Mouse (Mus musculus): ENCODE measurements around the gene Tmem120a. TPM values are rescaled to one million over a fixed set of nuclear protein-coding genes. Genes with fewer than 3 reads are reported as not detected.

Tmem120a gene
- total RNA-seq, 2 experiments from 2014 or later = 9.6 TPM; not detected in 1

DNA sequence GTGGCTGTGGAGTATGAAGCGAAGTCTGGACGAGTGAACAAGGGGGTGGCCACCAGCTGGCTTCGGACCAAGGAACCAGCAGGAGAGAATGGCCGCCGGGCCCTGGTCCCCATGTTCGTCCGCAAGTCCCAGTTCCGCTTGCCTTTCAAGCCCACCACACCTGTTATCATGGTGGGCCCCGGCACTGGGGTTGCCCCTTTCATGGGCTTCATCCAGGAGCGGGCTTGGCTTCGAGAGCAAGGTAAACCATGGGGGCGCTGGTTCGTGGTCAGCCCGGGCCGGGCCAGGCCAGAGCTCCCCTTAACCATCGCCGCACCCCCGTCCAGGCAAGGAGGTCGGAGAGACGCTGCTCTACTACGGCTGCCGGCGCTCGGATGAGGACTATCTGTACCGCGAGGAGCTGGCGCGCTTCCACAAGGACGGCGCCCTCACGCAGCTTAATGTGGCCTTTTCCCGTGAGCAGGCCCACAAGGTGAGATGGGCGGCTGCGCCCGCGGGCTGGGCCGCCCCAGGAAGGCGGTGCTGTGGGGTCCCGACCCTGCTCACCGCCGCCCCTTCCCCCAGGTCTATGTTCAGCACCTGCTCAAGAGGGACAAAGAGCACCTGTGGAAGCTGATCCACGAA, 10.1 kb downstream of the Tmem120a start:
- ATAC-seq (replicated peaks; ENCODE audit: low FRiP score, poor library complexity, severe bottlenecking) = no peak

- ATAC-seq (replicated peaks; ENCODE audit: low FRiP score, poor library complexity, severe bottlenecking) = no peak
These were observed 11.2 kb downstream of the Tmem120a start for GRCm38 (mm10) chr5:135733071-135733470.

- ATAC-seq (replicated peaks; ENCODE audit: low FRiP score, poor library complexity, severe bottlenecking) = no peak
These were observed 12.9 kb downstream of the Tmem120a start for GRCm38 (mm10) chr5:135731322-135731721.

GRCm38 (mm10) chr5:135730916-135731315, 13.3 kb downstream of the Tmem120a start:
- no peak for ATAC-seq (replicated peaks; ENCODE audit: low FRiP score, poor library complexity, severe bottlenecking)

GRCm38 (mm10) chr5:135730278-135730677, 14.0 kb downstream of the Tmem120a start:
- no peak for ATAC-seq (replicated peaks; ENCODE audit: low FRiP score, poor library complexity, severe bottlenecking)

DNA sequence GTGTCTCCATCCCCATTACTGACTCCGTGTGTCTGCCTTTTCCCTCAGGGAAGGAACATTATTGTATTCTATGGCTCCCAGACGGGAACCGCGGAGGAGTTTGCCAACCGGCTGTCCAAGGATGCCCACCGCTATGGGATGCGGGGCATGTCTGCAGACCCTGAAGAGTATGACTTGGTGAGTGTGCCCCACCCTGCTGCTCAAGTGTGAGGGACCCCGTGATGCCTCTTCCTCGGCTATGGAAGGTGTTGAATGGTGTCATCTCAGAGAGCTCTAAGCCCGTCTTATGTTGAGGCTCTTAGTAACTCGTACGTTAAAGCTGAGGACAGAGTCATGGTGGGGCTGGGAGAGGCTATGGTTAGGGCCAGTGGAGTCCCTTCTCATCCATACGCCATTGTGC, 14.9 kb downstream of the Tmem120a start:
- ATAC-seq (replicated peaks; ENCODE audit: low FRiP score, poor library complexity, severe bottlenecking) = no peak

GRCm38 (mm10) chr5:135728361-135728760, 15.9 kb downstream of the Tmem120a start:
- no peak for ATAC-seq (replicated peaks; ENCODE audit: low FRiP score, poor library complexity, severe bottlenecking)

- ATAC-seq (replicated peaks; ENCODE audit: low FRiP score, poor library complexity, severe bottlenecking) = no peak
These were observed 16.4 kb downstream of the Tmem120a start for GRCm38 (mm10) chr5:135727871-135728270.

GRCm38 (mm10) chr5:135726641-135727346, 17.5 kb downstream of the Tmem120a start:
- no peak for ATAC-seq (replicated peaks; ENCODE audit: low FRiP score, poor library complexity, severe bottlenecking)

DNA sequence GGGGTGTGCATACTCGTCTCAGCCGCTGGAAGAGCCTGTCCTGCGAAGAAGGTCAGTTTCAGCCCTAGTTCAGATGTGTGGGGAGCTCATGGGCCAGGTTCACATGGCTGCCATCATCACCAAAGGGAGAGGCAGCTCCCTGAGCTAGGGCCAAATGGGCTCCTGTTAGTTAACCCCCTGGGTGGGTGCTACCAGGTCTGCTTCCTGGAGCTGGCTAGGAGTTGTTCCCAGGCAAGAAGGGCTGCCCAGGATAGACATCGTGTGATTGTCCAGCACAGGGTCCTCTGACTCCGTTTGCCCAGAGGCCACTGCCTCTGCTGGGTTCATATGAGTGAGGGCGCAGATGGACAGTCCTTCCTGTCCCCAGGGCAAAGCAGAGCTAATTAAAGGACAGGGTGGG, 18.3 kb downstream of the Tmem120a start:
- no peak for ATAC-seq (replicated peaks; ENCODE audit: low FRiP score, poor library complexity, severe bottlenecking)

GRCm38 (mm10) chr5:135725391-135725841, 18.8 kb downstream of the Tmem120a start:
- no peak for ATAC-seq (replicated peaks; ENCODE audit: low FRiP score, poor library complexity, severe bottlenecking)

DNA sequence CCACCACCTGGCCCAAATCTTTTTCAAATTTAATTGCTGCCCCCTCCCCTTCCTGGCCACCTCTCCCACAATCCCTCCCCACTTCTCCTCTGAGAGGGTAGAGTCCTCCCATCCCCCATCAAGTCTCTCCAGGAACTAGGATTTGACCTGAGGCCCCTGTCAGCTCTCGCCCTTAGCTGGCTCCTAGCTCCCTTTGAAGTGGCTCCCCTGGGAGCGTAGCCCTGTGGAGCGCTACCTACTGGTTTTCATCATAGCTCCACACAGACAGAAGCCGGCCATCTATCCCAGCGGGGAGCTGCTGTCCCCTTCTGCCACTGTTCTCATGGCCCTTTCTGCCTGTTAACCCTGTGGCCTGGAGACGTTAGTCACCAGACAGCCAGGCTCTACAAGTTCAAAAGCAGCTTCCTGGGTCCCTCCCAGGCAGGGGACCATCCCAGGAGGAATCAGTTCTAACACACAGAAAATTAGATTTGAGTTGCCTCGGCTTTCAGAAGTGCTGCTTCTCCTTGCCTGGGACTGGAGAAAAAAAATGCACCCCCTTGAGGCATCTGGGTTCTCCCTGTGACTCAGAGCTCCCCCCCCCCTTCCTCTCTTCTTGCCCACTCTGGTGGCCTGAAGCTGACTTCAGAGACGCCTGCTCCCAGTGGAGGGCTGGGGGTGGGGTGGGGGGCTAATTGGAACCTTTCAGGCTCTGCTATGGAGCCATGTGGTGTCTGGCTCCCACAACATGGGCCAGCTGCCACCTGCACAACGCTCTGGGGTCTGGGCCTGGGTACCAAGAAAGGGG, 19.5 kb downstream of the Tmem120a start:
- ATAC-seq (replicated peaks; ENCODE audit: low FRiP score, poor library complexity, severe bottlenecking) = no peak

DNA sequence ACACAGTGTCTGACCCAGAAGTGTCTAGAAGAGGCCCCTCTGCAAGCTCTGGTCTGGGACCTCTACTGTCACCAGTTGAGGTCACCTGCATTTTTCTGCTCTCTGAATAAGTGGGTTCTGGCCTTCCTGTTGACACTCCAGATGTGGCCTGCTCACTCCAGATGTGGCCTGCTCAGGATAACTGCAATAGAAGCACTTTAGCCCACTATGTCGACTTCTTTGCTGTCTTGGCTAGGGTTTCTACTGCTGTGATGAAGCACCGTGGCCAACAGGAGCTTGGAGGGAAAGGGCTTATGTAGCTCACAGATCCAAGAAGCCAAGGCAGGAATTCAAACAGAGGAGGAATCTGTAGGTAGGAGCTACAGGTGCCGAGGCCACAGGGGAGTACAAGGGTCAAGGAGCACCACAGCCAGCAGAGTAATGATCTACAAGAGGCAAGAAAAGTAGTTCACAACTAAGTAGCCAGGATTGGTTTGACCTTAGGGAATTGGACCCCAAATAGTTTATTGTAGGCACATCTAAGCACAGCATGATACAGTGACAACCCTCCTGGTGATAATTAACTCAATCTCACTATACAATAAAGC, 21.0 kb downstream of the Tmem120a start:
- ATAC-seq (replicated peaks; ENCODE audit: low FRiP score, poor library complexity, severe bottlenecking) = no peak

DNA sequence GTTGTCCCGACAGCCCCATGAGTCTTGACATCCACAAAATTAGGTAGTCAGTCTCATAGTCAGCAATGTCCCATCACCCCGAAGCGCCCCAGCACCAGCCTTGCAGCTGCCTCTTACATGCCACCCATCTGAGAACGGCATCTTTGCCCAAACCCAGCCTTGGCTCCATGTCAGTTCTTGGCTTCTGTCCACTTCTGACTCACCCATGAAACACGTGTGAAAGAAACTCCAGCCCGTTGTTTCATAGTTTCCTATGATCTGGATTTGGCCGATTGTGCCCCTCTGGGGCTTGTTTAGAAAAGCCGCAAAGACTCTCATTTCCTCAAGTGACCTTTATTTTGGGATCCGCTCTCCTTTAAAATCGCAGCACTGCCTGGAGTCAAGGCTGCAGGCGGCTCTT, 22.1 kb downstream of the Tmem120a start:
- ATAC-seq (replicated peaks; ENCODE audit: low FRiP score, poor library complexity, severe bottlenecking) = no peak

- ATAC-seq (replicated peaks; ENCODE audit: low FRiP score, poor library complexity, severe bottlenecking) = no peak
These were observed 23.2 kb downstream of the Tmem120a start for GRCm38 (mm10) chr5:135721076-135721475.

- no peak for ATAC-seq (replicated peaks; ENCODE audit: low FRiP score, poor library complexity, severe bottlenecking)
These were observed 24.1 kb downstream of the Tmem120a start for GRCm38 (mm10) chr5:135720121-135720520.

GRCm38 (mm10) chr5:135719586-135720120, 24.6 kb downstream of the Tmem120a start:
- no peak for ATAC-seq (replicated peaks; ENCODE audit: low FRiP score, poor library complexity, severe bottlenecking)

DNA sequence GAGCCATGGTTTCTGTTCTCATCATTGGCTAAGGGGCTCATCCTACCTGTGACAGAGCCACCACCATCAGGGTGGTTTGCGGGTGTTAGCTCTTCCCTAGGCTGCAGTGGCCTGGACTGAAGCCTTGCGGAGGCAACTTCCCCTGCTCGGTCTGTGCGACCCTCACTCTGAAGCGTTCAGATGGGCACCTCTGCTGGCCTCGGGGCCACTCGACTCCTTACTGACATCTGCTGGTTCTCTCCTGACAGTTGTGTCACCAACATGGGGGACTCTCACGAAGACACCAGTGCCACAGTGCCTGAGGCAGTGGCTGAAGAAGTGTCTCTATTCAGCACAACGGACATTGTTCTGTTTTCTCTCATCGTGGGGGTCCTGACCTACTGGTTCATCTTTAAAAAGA, 28.6 kb downstream of the Tmem120a start:
- no peak for ATAC-seq (replicated peaks; ENCODE audit: low FRiP score, poor library complexity, severe bottlenecking)

DNA sequence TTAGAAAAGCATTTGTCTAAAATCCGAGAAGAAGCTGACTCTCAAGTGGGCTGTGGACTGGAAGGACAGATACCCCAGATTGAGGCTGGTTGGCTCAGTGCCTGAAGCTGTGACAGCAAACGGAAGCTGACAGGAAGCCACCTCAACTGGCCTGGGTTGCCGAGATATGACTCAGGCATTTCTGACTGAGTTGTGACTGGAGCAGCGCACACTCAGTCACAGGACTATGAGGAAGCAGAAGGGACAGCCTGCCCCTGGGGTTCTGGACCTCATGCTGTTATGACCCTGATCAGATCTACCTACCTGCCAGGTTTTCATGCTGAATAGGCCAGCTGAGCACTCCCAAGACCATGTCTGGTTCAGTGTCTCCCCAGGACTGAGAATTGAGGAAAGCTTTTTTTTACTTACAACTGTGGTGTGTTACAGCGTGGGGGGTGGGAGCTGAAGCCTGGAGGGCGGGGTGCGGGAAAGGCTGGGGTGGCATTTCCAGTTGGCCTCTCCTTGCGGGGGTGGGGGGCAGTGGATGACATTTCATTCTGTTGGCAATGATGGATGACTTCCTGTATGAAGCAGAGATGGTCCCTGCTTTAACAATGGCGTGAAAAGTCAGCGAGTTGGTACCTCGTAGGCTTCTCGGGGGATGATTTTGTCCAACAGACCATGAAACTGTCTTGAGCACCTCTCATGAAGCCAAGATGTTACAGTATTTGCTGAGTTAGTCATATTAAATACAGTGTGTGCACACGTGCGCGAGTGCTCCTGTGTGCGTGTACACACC, 30.6 kb downstream of the Tmem120a start:
- no peak for ATAC-seq (replicated peaks; ENCODE audit: low FRiP score, poor library complexity, severe bottlenecking)
